12 mouse cellular contexts compared by ENCODE assay signal in the genomic region with DNA sequence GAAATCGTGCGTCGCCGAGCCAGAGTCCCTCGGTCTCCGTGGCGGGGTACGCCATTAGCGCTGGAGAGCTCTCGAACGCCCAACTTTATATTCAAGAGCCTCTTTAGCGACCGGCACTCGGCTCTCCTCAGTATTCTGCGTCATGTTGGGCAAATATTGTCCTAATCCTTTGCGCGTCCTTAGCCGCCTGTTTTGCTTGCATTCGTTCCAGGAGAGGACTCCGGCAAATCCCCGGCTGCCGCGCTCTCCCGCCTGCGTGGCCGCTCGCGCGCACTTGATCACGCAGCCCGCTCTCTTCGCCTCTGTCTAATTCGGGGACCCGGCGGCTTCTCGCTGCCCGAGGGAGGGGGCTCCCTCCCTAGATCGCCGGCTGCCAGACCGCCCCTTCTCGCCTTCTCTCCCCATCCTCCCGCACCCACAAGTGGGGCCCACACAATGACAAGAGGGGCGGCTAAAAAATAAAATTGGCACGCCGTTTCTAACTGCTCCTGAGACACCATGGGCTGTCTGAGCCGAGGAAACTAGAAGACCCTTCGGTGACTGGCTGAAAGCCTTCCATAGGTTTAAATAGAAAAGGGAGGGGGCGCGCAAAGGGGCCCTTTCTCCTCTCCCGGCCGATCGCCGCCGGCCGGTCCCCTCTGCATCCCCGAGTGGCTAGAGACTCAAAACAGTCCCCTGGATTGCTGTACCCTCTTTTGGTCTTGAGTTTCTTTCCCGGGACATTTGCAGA. TPM values are rescaled to one million over a fixed set of nuclear protein-coding genes. Genes with fewer than 3 reads are reported as not detected.
DNase-seq lines count a peak whose midpoint lies in the region; ATAC-seq and TF ChIP-seq lines count a peak whose summit lies in the region.
"Had no signal": no experiment of that assay in that cellular context is flagged by ENCODE, and none has a peak within 500 bp of the region (broad histone marks: within the 10 kb centered on the region; RNA-seq: fewer than 3 reads in every experiment).

No protein-coding gene starts in this region.

- no peaks in the 10 kb centered on the region for H3K36me3 ChIP-seq in intestine, embryonic 14.5 days (ENCODE audit: control insufficient read depth, insufficient read depth, low read length)
- no peaks in the 10 kb centered on the region for H3K36me3 ChIP-seq in intestine, postnatal 0 days (ENCODE audit: control insufficient read depth, insufficient read depth)
- H3K36me3 ChIP-seq in hindbrain, postnatal 0 days (ENCODE audit: insufficient read depth, low read length): no peaks in the 10 kb centered on the region

- H3K9ac ChIP-seq in intestine, embryonic 14.5 days (ENCODE audit: low read length): no peak overlapping the region
- H3K9ac ChIP-seq in intestine, postnatal 0 days (ENCODE audit: low read depth, low read length): no peak overlapping the region
- H3K9ac ChIP-seq in hindbrain, postnatal 0 days (replicated peaks; ENCODE audit: low read length): no peak overlapping the region

- H3K4me2 ChIP-seq in intestine, embryonic 14.5 days (ENCODE audit: low read length): no peak overlapping the region
- no peak overlapping the region for H3K4me2 ChIP-seq in intestine, postnatal 0 days (replicated peaks; ENCODE audit: low read depth)
- peak overlapping the region; percentile 42 for H3K4me2 ChIP-seq in hindbrain, postnatal 0 days (ENCODE audit: low read depth, low read length)

- H3K27ac ChIP-seq in intestine, embryonic 14.5 days (ENCODE audit: low read depth): no peak overlapping the region
- H3K27ac ChIP-seq in intestine, postnatal 0 days (ENCODE audit: low read depth, low read length): no peak overlapping the region
- H3K27ac ChIP-seq in hindbrain, postnatal 0 days: no peak overlapping the region

- 1% methylated on average over 57 of the region's 57 CpGs for WGBS in intestine, embryonic 14.5 days
- WGBS in intestine, postnatal 0 days: 1% methylated on average over 57 of the region's 57 CpGs
- 1% methylated on average over 57 of the region's 57 CpGs for WGBS in hindbrain, postnatal 0 days

- peaks cover 99% of the 10 kb centered on the region for H3K27me3 ChIP-seq in intestine, embryonic 14.5 days (replicated peaks; ENCODE audit: control insufficient read depth, insufficient read depth, low read length)
- H3K27me3 ChIP-seq in intestine, postnatal 0 days (replicated peaks; ENCODE audit: control insufficient read depth, insufficient read depth, low read length): peaks cover 99% of the 10 kb centered on the region
- H3K27me3 ChIP-seq in hindbrain, postnatal 0 days (ENCODE audit: insufficient read depth, low read length): peaks cover 74% of the 10 kb centered on the region

- H3K9me3 ChIP-seq in intestine, embryonic 14.5 days (ENCODE audit: control insufficient read depth, low read length): no peaks in the 10 kb centered on the region
- H3K9me3 ChIP-seq in intestine, postnatal 0 days (ENCODE audit: control insufficient read depth): no peaks in the 10 kb centered on the region
- no peaks in the 10 kb centered on the region for H3K9me3 ChIP-seq in hindbrain, postnatal 0 days (ENCODE audit: low read length)

- no peak overlapping the region for H3K4me3 ChIP-seq in intestine, embryonic 14.5 days (ENCODE audit: low read depth, low read length)
- H3K4me3 ChIP-seq in intestine, postnatal 0 days (ENCODE audit: low read depth, low read length): no peak overlapping the region
- peak overlapping the region; percentile 23 for H3K4me3 ChIP-seq in hindbrain, postnatal 0 days (ENCODE audit: low read length)

- 0 out of 2 replicates have a peak, but pooled peaks cover 4% of the 10 kb centered on the region for H3K4me1 ChIP-seq in intestine, embryonic 14.5 days (replicated peaks; ENCODE audit: control insufficient read depth, insufficient read depth, low read length)
- H3K4me1 ChIP-seq in intestine, postnatal 0 days (replicated peaks; ENCODE audit: control insufficient read depth, insufficient read depth, low read length): no peaks in the 10 kb centered on the region
- H3K4me1 ChIP-seq in hindbrain, postnatal 0 days (ENCODE audit: insufficient read depth, low read length): no peaks in the 10 kb centered on the region

- no peak for TF ChIP-seq CTCF in intestine, postnatal 0 days (IDR thresholded peaks at IDR 0.05; ENCODE audit: low read depth)
- no peak for TF ChIP-seq CTCF in hindbrain, postnatal 0 days (IDR thresholded peaks at IDR 0.05; ENCODE audit: low read depth)

- peak; percentile 74 for DNase-seq in intestine, embryonic 14.5 days (ENCODE audit: low spot score)
- no peak for DNase-seq in hindbrain, postnatal 0 days (ENCODE audit: low spot score)
- peak; percentile 31 to 63 for DNase-seq in lung, postnatal 4 days
- DNase-seq in layer of hippocampus, adult 9-11 months: no peak
- DNase-seq in gastrocnemius, adult 8-10 months (ENCODE audit: low spot score in 2 of 2): no peak
- DNase-seq in spleen, adult 12 weeks (ENCODE audit: low spot score): no peak
- DNase-seq in layer of hippocampus, postnatal 25 days (ENCODE audit: extremely low spot score in 1 of 2, low spot score in 1 of 2): no peak
- DNase-seq: cerebellum, postnatal 25 days had no signal

- ATAC-seq in intestine, embryonic 14.5 days (replicated peaks; ENCODE audit: low FRiP score, low TSS enrichment, low read depth): no peak
- ATAC-seq in intestine, postnatal 0 days: no peak
- no peak for ATAC-seq in hindbrain, postnatal 0 days

RNA-seq across cellular contexts. Expression of a gene that starts 1.7 kb away (rescaled TPM):
- not detected in 2 replicates for polyA plus RNA-seq in intestine, embryonic 14.5 days (2014; fragmentation: Nextera tagmentation; extraction: Ambion mirVana)
- not detected in 2 replicates for polyA plus RNA-seq in intestine, postnatal 0 days (2015; fragmentation: Nextera tagmentation; extraction: Ambion mirVana)
- total RNA-seq in hindbrain, postnatal 0 days (2014; rRNA removed): 2.6 and 3.6 TPM in 2 replicates
- polyA plus RNA-seq in hindbrain, postnatal 0 days (2015; fragmentation: Nextera tagmentation; extraction: Ambion mirVana): 0.30 and 0.41 TPM in 2 replicates
- 1 to 10 TPM in 1 of 4 experiments, under 1 TPM in 3; 0.54 to 1.1 (median 0.92) TPM for total RNA-seq in gastrocnemius, adult 8-10 months (2022)
- total RNA-seq in layer of hippocampus, postnatal 25 days (2021): not detected
- total RNA-seq: heart, postnatal 25 days; layer of hippocampus, adult 18-20 months had no signal
- polyA plus RNA-seq: liver, embryonic 16.5 days had no signal

Comparison
In these comparisons a context has a peak if more than half of its experiments do, and no peak if none do; other contexts are left out.
1. DNase-seq: peak in intestine, embryonic 14.5 days (single experiment) and lung, postnatal 4 days (2 of 2); none in hindbrain, postnatal 0 days (single experiment), layer of hippocampus, adult 9-11 months (single experiment), gastrocnemius, adult 8-10 months (0 of 2), spleen, adult 12 weeks (single experiment) and layer of hippocampus, postnatal 25 days (0 of 2).